Mouse (Mus musculus): ENCODE data around the gene Gm8251.
A peak's percentile ranks its signal among the peaks of the same experiment; 100 is the strongest.

DNA sequence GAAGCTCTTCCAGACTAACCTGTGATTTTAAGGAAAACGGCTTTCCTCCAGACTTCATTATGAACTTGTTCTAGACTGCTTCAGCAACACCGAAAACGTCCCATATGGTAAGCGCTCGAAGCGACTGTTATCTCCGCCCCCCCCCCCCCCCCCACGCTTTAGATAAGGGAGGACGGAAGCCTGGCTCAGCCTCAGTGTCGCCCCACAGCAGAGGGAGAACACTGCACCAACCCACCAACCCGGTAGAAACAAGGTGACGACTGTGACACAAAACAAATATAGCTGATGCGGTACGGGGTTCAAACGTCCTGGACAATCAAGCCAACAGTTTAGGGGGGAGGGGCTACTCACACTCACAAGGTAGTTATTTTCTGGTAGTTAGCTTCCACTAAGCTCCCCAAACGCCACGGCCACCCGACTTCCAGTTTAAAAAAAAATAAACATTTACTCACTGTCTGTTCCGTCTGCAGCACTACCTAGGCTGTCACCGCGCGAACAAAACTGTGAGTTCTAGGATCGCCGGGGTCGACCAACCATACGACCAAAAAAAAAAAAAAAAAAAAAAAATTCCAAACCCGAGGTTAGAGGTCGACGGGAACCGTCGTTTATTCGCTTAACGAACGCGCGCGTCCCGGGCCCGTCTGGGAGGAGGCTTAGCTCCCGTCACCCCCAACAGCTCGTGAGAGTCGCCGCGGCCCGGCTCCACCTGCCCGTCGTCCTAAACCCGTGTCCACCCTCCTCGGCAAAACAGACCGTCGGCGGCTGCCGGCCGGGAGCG lies 39.9 kb upstream of the Gm8251 start:
- TF ChIP-seq MAFK (IDR thresholded peaks at IDR 0.05; ENCODE audit: insufficient replicate concordance, low read length), result no peak
- peak; percentile 62 for TF ChIP-seq SIN3A (IDR thresholded peaks at IDR 0.05; ENCODE audit: low read length)
- 0 out of 2 replicates have a peak, but pooled peaks have one; percentile 13 for TF ChIP-seq CHD2 (IDR thresholded peaks at IDR 0.05; ENCODE audit: low read length)
- TF ChIP-seq ZC3H11A (IDR thresholded peaks at IDR 0.05; ENCODE audit: low read depth, low read length), result no peak
- TF ChIP-seq HCFC1 (IDR thresholded peaks at IDR 0.05; ENCODE audit: low read depth, low read length), result no peak; the same call in 1 of the 2 replicates
- TF ChIP-seq ZMIZ1 (IDR thresholded peaks at IDR 0.05; ENCODE audit: low read depth, low read length), result no peak; the same call in 1 of the 2 replicates
- no peak for TF ChIP-seq ZKSCAN1 (IDR thresholded peaks at IDR 0.05; ENCODE audit: borderline replicate concordance, low read depth, low read length)
- TF ChIP-seq CTCF (conservative IDR thresholded peaks at IDR 0.05 in 1 of 2, IDR thresholded peaks at IDR 0.05 in 1 of 2; ENCODE audit: low read depth in 2 of 2, low read length in 2 of 2), result no peak

All from CH12.LX (cell line).